Mouse (Mus musculus) lung, postnatal 14 days (tissue): ENCODE results near the gene Inpp1.
A peak's percentile ranks its signal among the peaks of the same experiment; 100 is the strongest.

Experiments used
- DNase-seq: peaks from one replicate; pipeline ENCODE4 v3.0.0; 2021

The Inpp1 gene

GRCm38 (mm10) chr1:52792701-52793100 lies 24.8 kb downstream of the Inpp1 start:
- DNase-seq: no peak

GRCm38 (mm10) chr1:52787254-52787653 lies 30.2 kb downstream of the Inpp1 start:
- no peak for DNase-seq

- peak; percentile 25 for DNase-seq
Measured at GRCm38 (mm10) chr1:52765176-52766111, 52.0 kb downstream of the Inpp1 start.

- no peak for DNase-seq
Measured at GRCm38 (mm10) chr1:52763894-52764809, 53.3 kb downstream of the Inpp1 start.

- no peak for DNase-seq
Measured at GRCm38 (mm10) chr1:52758174-52758573, 59.3 kb downstream of the Inpp1 start.

GRCm38 (mm10) chr1:52754331-52754730 lies 63.2 kb downstream of the Inpp1 start:
- DNase-seq: no peak

GRCm38 (mm10) chr1:52753828-52754227 lies 63.7 kb downstream of the Inpp1 start:
- DNase-seq: no peak

GRCm38 (mm10) chr1:52752706-52753105 lies 64.8 kb downstream of the Inpp1 start:
- DNase-seq: no peak

GRCm38 (mm10) chr1:52751634-52752033 lies 65.9 kb downstream of the Inpp1 start:
- no peak for DNase-seq

GRCm38 (mm10) chr1:52749978-52750377 lies 67.5 kb downstream of the Inpp1 start:
- DNase-seq: no peak

- peak; percentile 81 for DNase-seq
Measured at GRCm38 (mm10) chr1:52748260-52748659, 69.2 kb downstream of the Inpp1 start.

GRCm38 (mm10) chr1:52742567-52742966 lies 74.9 kb downstream of the Inpp1 start:
- no peak for DNase-seq
